Comparison of ENCODE assay signal across 20 mouse cellular contexts in the genomic region with DNA sequence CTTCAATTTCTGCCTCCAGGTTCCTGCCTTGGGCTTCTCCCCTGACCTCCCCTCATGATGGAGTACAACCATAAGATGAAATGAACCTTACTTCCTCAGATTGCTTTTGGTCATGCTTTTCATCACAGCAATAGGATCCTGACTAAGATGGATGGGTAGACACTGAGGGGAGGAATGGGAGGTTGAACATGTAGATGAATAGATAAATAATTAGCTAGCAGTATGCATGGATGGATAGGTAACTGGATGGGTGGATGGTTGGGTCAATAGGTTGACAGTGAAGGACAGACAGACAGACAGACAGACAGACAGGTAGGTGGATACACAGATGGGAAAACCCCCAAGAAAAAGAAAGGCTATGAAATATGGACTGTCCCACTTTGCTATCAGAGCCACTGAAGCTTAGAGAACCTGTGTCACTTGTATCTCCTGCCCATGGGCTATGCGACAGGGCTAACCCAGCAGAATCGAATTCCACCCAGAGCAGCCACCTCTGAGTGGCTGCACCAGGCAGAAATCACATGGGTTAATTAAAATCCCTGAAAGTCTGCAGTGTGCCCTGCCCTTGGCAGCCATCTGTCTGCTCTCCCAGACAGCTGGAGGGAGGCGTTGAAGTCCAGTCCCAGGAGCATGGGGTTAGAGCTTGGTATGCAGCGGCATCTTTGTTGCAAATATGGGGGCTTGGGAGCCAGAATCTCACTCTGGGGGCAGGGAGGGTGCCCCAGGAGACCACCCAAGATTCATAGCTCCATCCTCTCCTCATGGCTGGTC. TPM values are rescaled to one million over a fixed set of nuclear protein-coding genes. Genes with fewer than 3 reads are reported as not detected.
DNase-seq lines count a peak whose midpoint lies in the region; ATAC-seq and TF ChIP-seq lines count a peak whose summit lies in the region.
"Had no signal": no experiment of that assay in that cellular context is flagged by ENCODE, and none has a peak within 500 bp of the region (broad histone marks: within the 10 kb centered on the region; RNA-seq: fewer than 3 reads in every experiment).

No protein-coding gene starts in this region.

- H3K4me1 ChIP-seq in lung, postnatal 0 days (ENCODE audit: insufficient read depth, low read depth, low read length), result no peaks in the 10 kb centered on the region
- H3K4me1 ChIP-seq: midbrain, embryonic 15.5 days had no signal

- no peak overlapping the region for H3K4me3 ChIP-seq in lung, postnatal 0 days (ENCODE audit: low read depth, low read length)
- H3K4me3 ChIP-seq: forebrain, embryonic 12.5 days; heart, embryonic 15.5 days; hindbrain, embryonic 15.5 days; liver, embryonic 15.5 days; midbrain, embryonic 15.5 days had no signal

- H3K9ac ChIP-seq in lung, postnatal 0 days (replicated peaks; ENCODE audit: low read depth), result no peak overlapping the region
- H3K9ac ChIP-seq: forebrain, embryonic 12.5 days; heart, embryonic 15.5 days; hindbrain, embryonic 15.5 days; liver, embryonic 15.5 days; midbrain, embryonic 15.5 days had no signal

- H3K9me3 ChIP-seq in lung, postnatal 0 days (ENCODE audit: low read length), result no peaks in the 10 kb centered on the region
- H3K9me3 ChIP-seq: forebrain, embryonic 12.5 days; heart, embryonic 15.5 days; hindbrain, embryonic 15.5 days; liver, embryonic 15.5 days; midbrain, embryonic 15.5 days had no signal

- no peaks in the 10 kb centered on the region for H3K27me3 ChIP-seq in lung, postnatal 0 days (replicated peaks; ENCODE audit: insufficient read depth, low read length)
- H3K27me3 ChIP-seq: hindbrain, embryonic 15.5 days; liver, embryonic 15.5 days; midbrain, embryonic 15.5 days had no signal

- no peaks in the 10 kb centered on the region for H3K36me3 ChIP-seq in lung, postnatal 0 days (ENCODE audit: insufficient read depth, low read length)
- H3K36me3 ChIP-seq: forebrain, embryonic 12.5 days; heart, embryonic 15.5 days; hindbrain, embryonic 15.5 days; midbrain, embryonic 15.5 days had no signal

- no peak for TF ChIP-seq CTCF in lung, postnatal 0 days (IDR thresholded peaks at IDR 0.05)

- no peak overlapping the region for H3K4me2 ChIP-seq in lung, postnatal 0 days (replicated peaks; ENCODE audit: low read depth, low read length)
- H3K4me2 ChIP-seq: forebrain, embryonic 12.5 days; heart, embryonic 15.5 days; hindbrain, embryonic 15.5 days; liver, embryonic 15.5 days; midbrain, embryonic 15.5 days had no signal

- TF ChIP-seq EP300 in lung, postnatal 0 days (IDR thresholded peaks at IDR 0.05), result no peak

- H3K27ac ChIP-seq in lung, postnatal 0 days (ENCODE audit: low read length), result no peak overlapping the region
- H3K27ac ChIP-seq: forebrain, embryonic 12.5 days; heart, embryonic 15.5 days; hindbrain, embryonic 15.5 days; liver, embryonic 15.5 days; midbrain, embryonic 15.5 days had no signal

- DNase-seq in embryo, embryonic 11 days, result peak; percentile 41
- no peak for DNase-seq in embryo, embryonic 9.5 days (ENCODE audit: extremely low spot score)
- peak; percentile 32 for DNase-seq in lung, postnatal 10 days
- no peak for DNase-seq in lung, postnatal 0 days (ENCODE audit: low spot score)
- peak; percentile 69 for DNase-seq in kidney, adult 11 months
- DNase-seq in kidney, postnatal 10 days, result peak; percentile 46
- no peak for DNase-seq in cerebellum, postnatal 36 days
- DNase-seq in testis, postnatal 14 days (ENCODE audit: low spot score), result no peak
- DNase-seq: adrenal gland, postnatal 25 days; cerebellum, postnatal 10 days; layer of hippocampus, postnatal 36 days; spleen, adult 18-20 months; thymus, postnatal 4 days had no signal

- 27% methylated on average over 4 of the region's 4 CpGs for WGBS in lung, postnatal 0 days

- no peak for ATAC-seq in lung, postnatal 0 days
- ATAC-seq: activated CD4-positive, CD25-positive, alpha-beta regulatory T cell, adult 4 months; midbrain, embryonic 15.5 days had no signal

RNA-seq across cellular contexts. Expression of a gene that starts 9.1 kb away (rescaled TPM):
- not detected in 2 replicates for polyA plus RNA-seq in lung, postnatal 0 days (2015; fragmentation: Nextera tagmentation; extraction: Ambion mirVana)
- polyA plus RNA-seq: forebrain, embryonic 12.5 days; limb, embryonic 11.5 days had no signal

RNA-seq across cellular contexts. Expression of a gene that starts 19.8 kb away (rescaled TPM):
- 41.0 and 41.4 TPM in 2 replicates for polyA plus RNA-seq in lung, postnatal 0 days (2015; fragmentation: Nextera tagmentation; extraction: Ambion mirVana)

RNA-seq across cellular contexts. Expression of a gene that starts 38.7 kb away (rescaled TPM):
- 0.92 and 1.8 TPM in 2 replicates for polyA plus RNA-seq in lung, postnatal 0 days (2015; fragmentation: Nextera tagmentation; extraction: Ambion mirVana)

RNA-seq across cellular contexts. Expression of a gene that starts 49.2 kb away (rescaled TPM):
- 16.6 and 22.8 TPM in 2 replicates for polyA plus RNA-seq in lung, postnatal 0 days (2015; fragmentation: Nextera tagmentation; extraction: Ambion mirVana)

Comparison
In these comparisons a context has a peak if more than half of its experiments do, and no peak if none do; other contexts are left out.
1. DNase-seq: peak in embryo, embryonic 11 days (single experiment), lung, postnatal 10 days (single experiment), kidney, adult 11 months (single experiment) and kidney, postnatal 10 days (single experiment); none in embryo, embryonic 9.5 days (single experiment), lung, postnatal 0 days (single experiment), cerebellum, postnatal 36 days (0 of 2) and testis, postnatal 14 days (single experiment).